Mouse (Mus musculus) embryonic stem cell, embryonic (primary cell): ENCODE measurements around the gene Tbc1d2b.

Experiments
- CTCF ChIA-PET, 4 experiments: fragments of 300-600 bp in 2 of 4; fragments of 350-600 bp in 2 of 4; sonication (Branson Sonifier 250); formaldehyde crosslinking; loops; one replicate each; lab custom pipeline; 2022; ENCODE audit warnings: inconsistent platforms in 2 of 4; lab: Charles Lee
- POLR2A ChIA-PET, 4 experiments: fragments of 300-600 bp in 2 of 4; fragments of 350-600 bp in 2 of 4; sonication (Branson Sonifier 250); formaldehyde crosslinking; loops; one replicate each; lab custom pipeline; 2022; ENCODE audit warnings: antibody characterized with exemption in 4 of 4, inconsistent platforms in 1 of 4; lab: Charles Lee

The Tbc1d2b gene

GRCm38 (mm10) chr9:90235258-90235882 is 35.2 kb downstream of the Tbc1d2b start:
- ChIA-PET CTCF (interaction anchor here (0.5 to 1.1 kb wide), 5 partner anchors 29 to 444 kb away, joined by 3 to 10 read pairs (median 4); no protein-coding TSS in a partner anchor), POLR2A (interaction anchor here in 1 of 4 experiments (0.8 to 1.7 kb wide), 3 partner anchors 9 to 35 kb away, joined by 3 to 4 read pairs (median 4); partner anchors contain the start of gene Tbc1d2b)

DNA sequence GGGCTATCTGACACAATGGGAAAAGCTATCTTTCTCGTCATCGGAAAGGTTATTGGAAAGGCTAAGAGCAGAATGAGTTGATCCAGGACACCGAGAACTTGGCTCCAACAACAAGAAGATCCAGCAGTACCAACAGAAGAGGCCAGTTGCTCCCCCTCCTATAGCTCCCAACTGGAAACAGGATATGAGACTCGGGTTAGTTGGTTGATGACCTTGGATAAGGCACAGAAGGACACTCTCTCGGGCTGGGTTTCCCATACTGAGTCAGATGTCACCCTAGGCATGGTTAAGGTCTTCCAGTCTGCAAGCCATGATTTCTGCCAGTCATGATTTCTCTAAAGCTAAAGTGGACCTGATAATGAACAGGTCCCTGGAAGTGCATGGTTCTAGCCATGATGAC is 35.8 kb downstream of the Tbc1d2b start:
- CTCF ChIA-PET, result interaction anchor here (0.5 to 1.1 kb wide), 5 partner anchors 28 to 444 kb away, joined by 3 to 10 read pairs (median 4); no protein-coding TSS in a partner anchor
- POLR2A ChIA-PET, result interaction anchor here in 3 of 4 experiments (0.5 to 1.7 kb wide), 7 partner anchors 8 to 1381 kb away, joined by 3 to 6 read pairs (median 4); partner anchors contain the start of gene Tbc1d2b (in 1 of the 3)

- ChIA-PET POLR2A (interaction anchor here in 3 of 4 experiments (0.6 to 1.7 kb wide), 8 partner anchors 7 to 119 kb away, joined by 3 to 6 read pairs (median 4); partner anchors contain the start of gene Morf4l1 (in 1 of the 3)), CTCF (interaction anchor here in 1 of 4 experiments (1.1 kb wide), 1 partner anchor 28 kb away, joined by 5 read pairs; no protein-coding TSS in a partner anchor)
These were observed 36.6 kb downstream of the Tbc1d2b start for GRCm38 (mm10) chr9:90233906-90234419.

DNA sequence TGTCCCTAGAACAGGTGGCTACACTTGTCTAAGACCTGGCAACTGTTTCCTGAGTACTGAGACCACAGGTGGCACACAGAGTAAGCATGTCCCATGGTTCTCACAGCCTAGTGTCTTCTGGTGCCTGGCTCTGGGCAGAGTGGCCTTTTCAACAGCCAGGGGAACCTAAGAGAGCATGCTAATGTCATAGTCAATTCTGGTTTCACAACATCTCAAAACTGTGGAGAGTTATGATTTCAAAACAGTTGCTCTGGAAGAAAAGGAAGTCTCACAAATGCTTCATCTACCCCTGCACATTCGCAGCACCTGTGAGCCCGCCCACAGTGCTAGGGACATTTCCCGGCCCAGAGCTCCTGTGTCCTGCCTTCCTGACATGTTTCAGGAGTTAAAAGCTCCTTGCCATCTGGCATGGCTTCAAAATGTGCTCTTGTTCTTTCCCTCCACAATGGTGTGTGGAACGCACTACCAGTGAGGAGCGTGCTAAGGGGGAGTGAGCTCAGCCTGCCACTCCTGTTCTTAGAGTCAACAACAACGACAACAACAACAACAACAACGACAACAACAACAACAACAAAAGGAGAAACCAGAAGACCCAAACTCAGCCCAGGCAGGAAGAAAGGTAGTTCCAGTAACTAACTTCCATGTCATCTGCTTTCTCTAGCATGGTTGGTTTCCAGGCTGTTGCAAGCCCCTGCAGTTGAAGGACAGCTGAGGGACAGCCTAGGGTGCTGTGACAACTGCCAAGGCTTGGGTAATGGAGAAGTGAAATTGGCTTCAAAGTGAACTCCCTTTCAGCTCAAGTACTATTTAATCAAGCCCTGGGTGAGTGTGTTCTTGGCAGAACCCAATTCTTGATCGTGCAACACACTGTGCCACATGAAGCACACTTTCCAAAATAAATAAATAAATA is 37.6 kb downstream of the Tbc1d2b start:
- POLR2A ChIA-PET, result interaction anchor here in 1 of 4 experiments (1.0 kb wide), 1 partner anchor 118 kb away, joined by 4 read pairs; the partner anchor contains the start of gene Morf4l1
- CTCF ChIA-PET, result interaction anchor here in 1 of 4 experiments (1.2 kb wide), 1 partner anchor 27 kb away, joined by 5 read pairs; no protein-coding TSS in a partner anchor

- ChIA-PET POLR2A (interaction anchor here in 3 of 4 experiments (0.7 to 1.1 kb wide), 7 partner anchors 7 to 1100 kb away, joined by 3 to 7 read pairs (median 4); partner anchors contain the start of gene Morf4l1 (in 1 of the 3)), CTCF (interaction anchor here in 3 of 4 experiments (0.5 to 2.0 kb wide), 7 partner anchors 15 to 614 kb away, joined by 5 to 9 read pairs (median 8); no protein-coding TSS in a partner anchor)
These were observed 43.4 kb downstream of the Tbc1d2b start for GRCm38 (mm10) chr9:90227171-90227570.

DNA sequence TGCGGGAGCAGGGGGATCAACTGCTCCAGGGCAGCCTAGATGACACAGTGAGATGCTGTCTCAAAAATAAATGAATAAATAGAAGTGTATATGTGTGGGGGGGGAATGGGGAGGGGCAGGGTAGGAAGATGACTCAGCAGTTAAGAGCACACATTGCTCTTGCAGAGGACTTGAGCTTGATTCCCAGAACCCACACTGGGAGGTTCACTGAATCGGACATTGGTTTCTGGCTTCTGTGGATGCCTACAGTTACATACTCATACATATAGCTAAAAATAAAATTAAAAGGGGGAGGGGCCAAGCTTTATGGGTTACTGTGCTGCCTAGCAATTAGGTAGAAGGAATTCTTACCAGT is 43.9 kb downstream of the Tbc1d2b start:
- POLR2A ChIA-PET, result interaction anchor here in 3 of 4 experiments (0.7 to 1.1 kb wide), 8 partner anchors 8 to 1101 kb away, joined by 3 to 7 read pairs (median 4); partner anchors contain the start of gene Morf4l1 (in 1 of the 3)
- CTCF ChIA-PET, result interaction anchor here in 3 of 4 experiments (0.5 to 2.0 kb wide), 8 partner anchors 15 to 615 kb away, joined by 3 to 9 read pairs (median 7); no protein-coding TSS in a partner anchor

DNA sequence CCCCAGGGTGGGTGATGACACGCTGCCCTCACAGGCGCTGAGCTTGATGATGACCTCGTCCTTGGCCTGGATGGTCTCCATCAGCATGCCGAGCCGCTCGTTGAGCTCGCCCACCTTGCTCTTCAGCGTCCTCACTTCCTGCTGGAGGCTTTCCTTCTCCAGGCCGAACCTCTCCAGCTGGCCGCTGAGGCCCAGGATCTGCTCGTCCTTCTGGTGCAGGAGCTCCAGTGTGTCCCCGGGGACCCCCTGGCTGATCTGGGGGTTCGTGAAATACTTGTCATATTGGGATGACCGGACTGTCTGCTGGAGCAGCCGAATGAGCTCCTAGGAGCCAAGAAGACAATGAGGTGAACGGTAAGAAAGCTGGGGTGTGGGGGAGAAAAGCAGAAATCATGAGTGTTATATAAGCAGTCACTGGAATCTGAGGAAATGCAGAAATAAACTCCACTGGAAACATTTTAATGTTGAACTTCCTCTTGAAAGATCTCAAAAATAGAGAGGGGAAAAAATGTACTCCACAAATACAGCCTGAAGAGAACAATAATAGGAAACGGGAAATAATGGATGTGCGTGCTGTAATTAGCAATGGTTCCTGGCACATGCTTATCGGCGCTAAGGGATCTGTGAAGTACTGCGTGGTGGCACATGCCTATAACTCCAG is 44.4 kb downstream of the Tbc1d2b start:
- POLR2A ChIA-PET, result interaction anchor here in 3 of 4 experiments (0.7 to 1.1 kb wide), 4 partner anchors 8 to 111 kb away, joined by 3 to 7 read pairs (median 4); partner anchors contain the start of gene Morf4l1 (in 1 of the 3)
- CTCF ChIA-PET, result interaction anchor here in 2 of 4 experiments (0.6 to 2.0 kb wide), 3 partner anchors 16 to 21 kb away, joined by 3 to 9 read pairs (median 4); no protein-coding TSS in a partner anchor

DNA sequence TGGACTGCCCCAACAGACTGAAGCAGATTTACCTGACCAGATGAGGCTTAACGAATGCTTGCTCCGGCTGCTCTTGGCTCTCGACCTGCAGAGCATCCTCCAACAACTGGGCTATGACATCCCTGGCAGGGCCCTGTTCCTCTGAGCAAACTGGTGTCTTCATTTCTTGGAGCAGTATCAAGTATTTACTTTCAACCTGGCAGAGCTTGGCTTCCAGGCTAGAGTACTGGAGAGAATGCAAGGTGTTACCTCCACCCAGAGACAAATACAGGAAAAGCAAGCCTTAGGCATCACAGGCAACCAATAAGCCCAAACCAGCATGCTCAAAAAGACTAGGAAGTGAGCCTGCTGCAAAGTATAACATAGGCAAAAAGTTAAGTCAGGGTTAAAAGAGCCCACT is 48.3 kb downstream of the Tbc1d2b start:
- CTCF ChIA-PET, result interaction anchor here in 1 of 4 experiments (1.5 kb wide), 1 partner anchor 16 kb away, joined by 3 read pairs; no protein-coding TSS in a partner anchor
- POLR2A ChIA-PET, result no interaction called here

GRCm38 (mm10) chr9:90217501-90217900 is 53.1 kb downstream of the Tbc1d2b start:
- ChIA-PET CTCF (interaction anchor here in 3 of 4 experiments (0.5 to 4.4 kb wide), 5 partner anchors 11 to 341 kb away, joined by 3 to 43 read pairs (median 9); no protein-coding TSS in a partner anchor), POLR2A (interaction anchor here in 1 of 4 experiments (0.7 to 2.0 kb wide), 4 partner anchors 9 to 104 kb away, joined by 3 to 7 read pairs (median 4); no protein-coding TSS in a partner anchor)

GRCm38 (mm10) chr9:90216259-90217001 is 54.2 kb downstream of the Tbc1d2b start:
- ChIA-PET POLR2A (interaction anchor here in 2 of 4 experiments (1.1 to 2.0 kb wide), 4 partner anchors 16 to 135 kb away, joined by 3 to 7 read pairs (median 4); no protein-coding TSS in a partner anchor), CTCF (interaction anchor here (0.5 to 4.4 kb wide), 9 partner anchors 10 to 231 kb away, joined by 3 to 43 read pairs (median 5); no protein-coding TSS in a partner anchor)

DNA sequence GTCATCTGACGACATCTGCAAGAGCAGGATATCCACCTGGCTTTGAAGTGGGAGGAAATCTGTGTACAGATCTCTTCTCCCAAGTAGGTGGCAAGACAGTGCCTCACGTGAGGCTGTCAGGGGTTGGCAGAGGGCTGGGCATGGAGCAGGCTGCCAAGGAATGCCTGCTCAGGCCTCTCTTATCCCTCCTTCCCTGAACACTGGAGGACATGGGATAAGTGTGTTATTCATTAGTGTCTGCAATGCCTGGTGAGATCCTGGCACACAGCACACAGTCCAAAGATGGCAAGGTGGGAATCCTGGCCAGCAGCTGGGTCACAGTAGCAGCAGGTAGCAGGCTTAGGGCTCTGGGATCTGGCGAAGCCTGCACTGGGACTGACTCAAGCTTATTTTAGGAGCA is 57.5 kb downstream of the Tbc1d2b start:
- CTCF ChIA-PET, result no interaction called here
- POLR2A ChIA-PET, result interaction anchor here in 1 of 4 experiments (1.2 kb wide), 1 partner anchor 25 kb away, joined by 3 read pairs; no protein-coding TSS in a partner anchor

DNA sequence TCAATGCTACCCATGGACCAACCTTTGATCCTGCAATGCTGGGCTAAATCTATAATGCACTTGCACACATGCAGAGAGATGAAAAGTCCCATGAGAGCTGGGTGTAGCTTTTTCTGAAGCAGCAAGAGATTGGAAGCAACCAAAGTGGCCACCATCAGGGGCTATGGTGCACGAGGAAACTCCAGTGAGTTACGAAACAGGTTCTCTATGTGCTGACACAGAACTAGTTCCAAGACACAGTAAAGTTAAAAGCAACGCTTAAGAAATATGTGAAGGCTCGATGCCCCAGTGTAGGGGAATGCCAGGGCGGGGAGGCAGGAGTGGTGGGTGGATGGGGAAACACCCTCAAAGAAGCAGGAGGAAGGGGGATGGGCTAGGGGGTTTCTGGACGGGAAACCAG is 61.9 kb downstream of the Tbc1d2b start:
- ChIA-PET CTCF (no interaction called here), POLR2A (interaction anchor here in 1 of 4 experiments (0.6 kb wide), 1 partner anchor 95 kb away, joined by 3 read pairs; no protein-coding TSS in a partner anchor)

GRCm38 (mm10) chr9:90207808-90208207 is 62.8 kb downstream of the Tbc1d2b start:
- POLR2A ChIA-PET, result no interaction called here
- CTCF ChIA-PET, result interaction anchor here in 2 of 4 experiments (2.0 to 4.0 kb wide), 3 partner anchors 9 to 240 kb away, joined by 12 to 43 read pairs (median 19); no protein-coding TSS in a partner anchor

- ChIA-PET CTCF (interaction anchor here (0.6 to 4.0 kb wide), 63 partner anchors 8 to 1155 kb away, joined by 3 to 43 read pairs (median 4); partner anchors contain the start of genes Tbc1d2b (in 2 of the 4), Tmed3 (in 1 of the 4) and Zic4 (in 1 of the 4)), POLR2A (interaction anchor here in 2 of 4 experiments (0.9 to 2.1 kb wide), 4 partner anchors 35 to 92 kb away, joined by 3 to 5 read pairs (median 3); partner anchors contain the start of genes Morf4l1 (in 1 of the 2) and Tbc1d2b (in 1 of the 2))
These were observed 64.1 kb downstream of the Tbc1d2b start for GRCm38 (mm10) chr9:90206500-90206899.

DNA sequence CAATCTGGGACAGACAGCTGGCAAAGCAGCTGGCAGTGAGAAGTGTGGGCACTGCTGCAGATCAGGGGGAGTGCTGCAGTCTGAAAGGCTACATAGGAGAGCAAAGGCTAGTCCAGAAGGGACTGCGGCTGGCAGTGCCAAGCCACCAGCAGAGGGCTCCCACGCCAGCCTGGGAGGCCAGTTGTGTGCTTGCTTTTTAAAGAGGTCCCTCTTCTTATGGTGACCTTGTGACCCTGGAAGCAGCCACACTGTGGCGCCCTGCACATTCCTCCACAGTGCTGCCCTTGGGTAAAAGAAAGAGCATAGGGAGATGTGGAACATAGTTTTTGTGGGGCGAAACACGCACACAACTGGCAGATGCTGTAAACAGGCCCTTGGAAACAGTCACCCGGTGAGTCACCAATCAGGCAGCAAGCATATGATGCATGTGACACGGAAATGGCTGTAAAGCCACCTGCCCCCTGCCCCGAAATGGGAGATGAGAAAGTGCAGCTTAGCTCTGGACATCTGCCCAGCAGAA is 66.1 kb downstream of the Tbc1d2b start:
- CTCF ChIA-PET, result interaction anchor here in 2 of 4 experiments (1.0 to 4.0 kb wide), 7 partner anchors 12 to 243 kb away, joined by 3 to 43 read pairs (median 7); no protein-coding TSS in a partner anchor
- POLR2A ChIA-PET, result interaction anchor here in 1 of 4 experiments (1.4 to 2.1 kb wide), 3 partner anchors 11 to 68 kb away, joined by 3 to 5 read pairs (median 4); partner anchors contain the start of gene Tbc1d2b
